Mouse (Mus musculus) testis, adult 2 months (tissue): Measurements from ENCODE around the gene Rbfox3. TPM values are rescaled to one million over a fixed set of nuclear protein-coding genes. Genes with fewer than 3 reads are reported as not detected.

Source experiments
- H3K27ac ChIP-seq: fragments of 200-500 bp; 2 replicates; pipeline ENCODE4 v1.5.1; 2012; ENCODE audit warnings: low read depth, low read length; ENCODE audit not compliant: control insufficient read depth, insufficient read depth
- H3K27me3 ChIP-seq: fragments of 200-500 bp; 2 replicates; pipeline ENCODE4 v1.6.1; 2012; ENCODE audit warnings: mild to moderate bottlenecking, low read length, moderate library complexity; ENCODE audit not compliant: control insufficient read depth, insufficient read depth
- H3K36me3 ChIP-seq: fragments of 200-500 bp; 2 replicates; pipeline ENCODE4 v1.6.1; 2012; ENCODE audit warnings: mild to moderate bottlenecking, low read length; ENCODE audit not compliant: control insufficient read depth, insufficient read depth
- H3K4me1 ChIP-seq: fragments of 200-500 bp; 2 replicates; pipeline ENCODE4 v1.6.1; 2012; ENCODE audit warnings: low read length; ENCODE audit not compliant: control insufficient read depth, insufficient read depth
- H3K4me3 ChIP-seq: fragments of 200-500 bp; 2 replicates; pipeline ENCODE4 v1.5.1; 2012; ENCODE audit warnings: low read depth, mild to moderate bottlenecking, low read length, moderate library complexity, mixed read lengths; ENCODE audit not compliant: control insufficient read depth
- CTCF ChIP-seq: fragments of 200-500 bp; IDR thresholded peaks from 2 replicates; pipeline ENCODE4 v1.5.1; 2012; ENCODE audit warnings: low read depth, mild to moderate bottlenecking, inconsistent platforms, low read length, moderate library complexity; ENCODE audit not compliant: control insufficient read depth, insufficient read depth, insufficient replicate concordance
- POLR2A ChIP-seq: fragments of 200-500 bp; IDR thresholded peaks from 2 replicates; pipeline ENCODE4 v1.6.1; 2012; ENCODE audit warnings: low read depth, mild to moderate bottlenecking, inconsistent platforms, low read length, moderate library complexity; ENCODE audit not compliant: control insufficient read depth
- polyA plus RNA-seq: library from polyadenylated mRNA; depleted of rRNA; stranded (reverse); fragments of >200 nt; gene quantifications from 2 replicates; pipeline ENCODE4 v1.2.3, GENCODE M21; 2012

Gene Rbfox3
- polyA plus RNA-seq, 1 experiment: 0.28 TPM

- no peaks in the 10 kb centered on the region for H3K4me1 ChIP-seq
- H3K27ac ChIP-seq: no peak overlapping the region
- H3K4me3 ChIP-seq: no peak overlapping the region
- H3K27me3 ChIP-seq: no peaks in the 10 kb centered on the region
- TF ChIP-seq POLR2A (no peak), CTCF (no peak)
- H3K36me3 ChIP-seq: no peaks in the 10 kb centered on the region
Observed at GRCm38 (mm10) chr11:118751879-118752616, 159.3 kb downstream of the Rbfox3 start.

DNA sequence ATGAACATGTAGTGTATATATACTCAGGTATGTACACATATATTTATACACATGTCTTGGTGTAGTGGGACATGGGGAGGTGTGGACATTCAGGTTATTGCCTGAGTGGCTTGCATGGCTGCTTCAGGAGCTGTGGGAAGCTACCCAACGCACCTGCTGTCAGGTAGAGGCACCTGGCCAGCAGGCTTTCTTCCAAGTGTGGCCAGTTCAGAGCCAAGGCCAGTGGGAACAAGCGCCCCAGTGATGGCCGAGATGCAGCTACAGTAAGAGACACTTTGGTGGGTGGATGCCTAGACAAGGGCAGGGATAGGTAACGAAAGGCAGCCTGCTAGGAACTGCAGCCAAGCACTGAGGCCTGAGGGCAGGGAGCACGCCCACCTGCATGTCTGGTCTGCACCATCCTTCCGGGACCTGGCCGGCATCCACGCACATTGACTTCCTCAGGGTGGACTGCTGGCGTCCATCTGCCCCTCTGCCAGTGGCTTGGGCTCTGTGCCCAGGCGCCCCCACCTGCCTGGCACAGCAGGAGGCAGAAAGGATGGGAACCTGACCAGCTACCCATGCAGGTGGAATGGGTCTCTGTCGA is 160.6 kb downstream of the Rbfox3 start:
- Histone ChIP-seq H3K27ac (no peak overlapping the region), H3K4me3 (no peak overlapping the region), H3K27me3 (no peaks in the 10 kb centered on the region), H3K36me3 (no peaks in the 10 kb centered on the region), H3K4me1 (no peaks in the 10 kb centered on the region)
- TF ChIP-seq POLR2A (no peak), CTCF (no peak)

- Histone ChIP-seq H3K27me3 (no peaks in the 10 kb centered on the region), H3K4me3 (no peak overlapping the region), H3K36me3 (no peaks in the 10 kb centered on the region), H3K4me1 (0 out of 2 replicates have a peak, but pooled peaks cover 3% of the 10 kb centered on the region), H3K27ac (no peak overlapping the region)
- no peak for TF ChIP-seq POLR2A
- TF ChIP-seq CTCF: no peak
Observed at GRCm38 (mm10) chr11:118749541-118749940, 161.9 kb downstream of the Rbfox3 start.

DNA sequence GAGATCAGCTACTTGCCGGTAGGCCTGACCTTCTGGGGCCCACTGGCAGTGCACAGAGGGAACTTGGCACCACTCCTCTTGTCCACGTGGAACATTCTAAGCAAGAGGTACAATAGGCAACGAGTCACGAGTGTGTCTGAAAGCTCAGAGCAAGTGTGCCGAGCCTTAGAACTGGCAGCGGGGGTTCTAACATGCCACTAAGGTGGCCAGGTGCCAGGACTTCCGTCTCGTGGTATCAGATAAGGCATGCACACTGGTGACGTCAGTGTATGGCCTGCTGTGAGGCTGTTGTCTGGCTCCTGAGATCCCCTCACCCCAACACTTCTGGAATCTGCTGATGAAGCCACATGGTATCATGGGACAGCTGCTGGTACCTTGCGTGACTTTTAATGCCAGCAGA is 162.8 kb downstream of the Rbfox3 start:
- Histone ChIP-seq H3K27me3 (no peaks in the 10 kb centered on the region), H3K4me1 (0 out of 2 replicates have a peak, but pooled peaks cover 3% of the 10 kb centered on the region), H3K4me3 (no peak overlapping the region), H3K27ac (no peak overlapping the region), H3K36me3 (no peaks in the 10 kb centered on the region)
- TF ChIP-seq POLR2A (no peak), CTCF (no peak)

DNA sequence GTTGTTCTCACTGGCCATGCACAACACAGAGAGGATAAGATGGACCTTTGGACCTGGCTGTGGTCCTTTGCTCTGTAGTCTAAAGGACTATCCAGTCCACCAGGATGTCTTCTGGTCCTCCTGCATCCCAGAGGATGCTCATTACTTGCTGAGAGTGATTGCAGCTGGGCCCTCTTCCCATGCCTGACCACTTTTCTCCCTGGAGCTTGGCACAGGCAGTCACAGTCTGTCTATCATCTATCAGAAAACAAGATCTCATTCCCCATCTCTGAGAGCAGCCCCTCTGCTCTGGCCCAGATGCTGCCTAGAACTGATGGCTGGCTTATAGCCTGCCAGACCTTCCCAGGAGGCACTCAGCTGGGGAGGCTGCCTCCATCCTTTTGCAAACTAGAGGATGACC is 166.1 kb downstream of the Rbfox3 start:
- no peak overlapping the region for H3K27ac ChIP-seq
- H3K27me3 ChIP-seq: no peaks in the 10 kb centered on the region
- no peaks in the 10 kb centered on the region for H3K36me3 ChIP-seq
- 0 out of 2 replicates have a peak, but pooled peaks cover 3% of the 10 kb centered on the region for H3K4me1 ChIP-seq
- H3K4me3 ChIP-seq: no peak overlapping the region
- TF ChIP-seq POLR2A (no peak), CTCF (no peak)

- H3K27me3 ChIP-seq: no peaks in the 10 kb centered on the region
- no peak for TF ChIP-seq CTCF
- no peak for TF ChIP-seq POLR2A
- no peak overlapping the region for H3K4me3 ChIP-seq
- H3K27ac ChIP-seq: no peak overlapping the region
- 0 out of 2 replicates have a peak, but pooled peaks cover 3% of the 10 kb centered on the region for H3K4me1 ChIP-seq
- H3K36me3 ChIP-seq: no peaks in the 10 kb centered on the region
Observed at GRCm38 (mm10) chr11:118744782-118745181, 166.6 kb downstream of the Rbfox3 start.

DNA sequence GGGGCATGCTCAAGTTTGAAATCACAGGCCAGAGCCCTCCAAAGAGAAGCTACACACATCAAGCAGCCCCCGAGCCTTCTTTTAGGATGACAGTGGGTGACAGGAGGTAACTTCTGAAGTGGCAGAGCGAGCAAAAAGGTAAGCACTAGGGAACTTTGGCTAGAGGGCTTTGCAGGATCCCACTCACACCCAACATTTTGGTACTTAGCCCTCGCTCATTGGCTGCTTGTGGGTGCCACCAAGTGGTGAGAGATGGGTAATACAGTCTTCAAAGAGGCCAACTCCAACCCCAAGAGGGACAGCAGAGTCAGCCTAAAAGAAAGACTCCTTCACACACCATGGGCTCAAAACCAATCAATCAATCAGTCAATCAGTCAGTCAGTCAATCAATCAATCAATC is 168.6 kb downstream of the Rbfox3 start:
- H3K4me3 ChIP-seq: no peak overlapping the region
- peaks cover 3% of the 10 kb centered on the region; the same call in 1 of the 2 replicates for H3K4me1 ChIP-seq
- H3K27me3 ChIP-seq: no peaks in the 10 kb centered on the region
- H3K27ac ChIP-seq: no peak overlapping the region
- TF ChIP-seq POLR2A (no peak), CTCF (peak; percentile 58; the same call in 1 of the 2 replicates)
- H3K36me3 ChIP-seq: no peaks in the 10 kb centered on the region
